Mouse (Mus musculus) right cerebral cortex, postnatal 4 days (tissue): ENCODE data around the gene Osbp.

Source experiments
- DNase-seq: peaks from one replicate; pipeline ENCODE4 v3.0.0-alpha.2; 2022

The Osbp gene

DNA sequence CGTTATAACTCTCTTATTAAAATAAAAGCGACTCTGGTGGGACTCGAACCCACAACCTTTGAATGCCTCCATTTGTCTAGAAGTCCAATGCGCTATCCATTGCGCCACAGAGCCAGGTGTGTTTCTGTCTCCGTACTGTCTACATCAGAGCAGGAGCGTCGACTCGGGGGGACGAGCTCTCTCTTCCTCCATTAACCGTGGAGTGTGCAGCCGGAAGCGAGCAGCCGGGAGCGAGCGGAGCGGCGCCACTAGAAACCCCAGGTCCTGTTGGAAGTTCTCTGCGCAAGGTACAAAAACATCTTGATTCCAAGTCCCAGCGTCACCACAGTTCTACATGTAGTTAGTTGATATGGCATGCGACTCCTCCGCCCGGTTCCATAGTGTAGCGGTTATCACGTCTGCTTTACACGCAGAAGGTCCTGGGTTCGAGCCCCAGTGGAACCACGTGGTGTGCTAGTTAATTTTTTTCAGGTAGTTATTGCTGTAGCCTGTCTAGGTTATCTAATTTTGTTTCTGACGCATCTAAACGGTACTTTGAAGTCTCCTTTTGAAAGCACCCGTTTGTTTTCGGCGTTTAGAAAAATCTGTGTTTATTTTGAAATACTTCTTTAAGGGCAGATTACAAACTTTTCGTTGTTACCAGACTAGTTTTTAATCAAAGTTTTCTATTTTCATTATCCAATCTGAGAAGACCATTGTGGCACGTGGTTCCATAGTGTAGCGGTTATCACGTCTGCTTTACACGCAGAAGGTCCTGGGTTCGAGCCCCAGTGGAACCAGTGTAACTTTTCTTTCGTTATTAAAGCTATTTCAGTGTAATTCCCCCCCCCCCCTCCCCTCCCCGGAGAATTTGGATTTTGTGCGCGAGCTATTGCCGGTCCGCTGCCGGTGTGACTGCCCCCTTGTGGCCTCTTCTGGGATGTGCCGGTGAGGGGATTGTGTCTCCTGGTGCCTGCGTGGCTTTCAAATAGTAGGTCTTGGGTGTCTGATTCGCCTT is 46.1 kb downstream of the Osbp start:
- peak; percentile 85 for DNase-seq

DNA sequence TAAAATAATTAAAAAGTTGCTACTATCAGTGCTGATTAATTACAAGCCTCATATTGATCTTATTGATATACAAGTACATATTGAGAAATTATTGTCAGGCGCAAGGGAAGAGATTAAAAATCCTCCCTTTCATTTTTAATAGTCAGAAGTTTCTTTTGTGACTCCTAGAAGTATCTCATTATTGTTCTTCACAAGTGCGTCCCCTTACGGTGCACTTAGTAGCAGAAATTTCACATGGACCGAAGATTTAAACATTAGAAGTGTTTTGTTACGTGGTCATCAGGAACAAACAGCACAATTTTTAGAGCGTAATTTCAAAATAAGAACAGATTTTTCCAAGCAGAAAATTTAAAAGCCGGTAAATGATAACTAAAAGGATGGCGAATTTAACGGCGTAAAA is 46.9 kb downstream of the Osbp start:
- no peak for DNase-seq

DNA sequence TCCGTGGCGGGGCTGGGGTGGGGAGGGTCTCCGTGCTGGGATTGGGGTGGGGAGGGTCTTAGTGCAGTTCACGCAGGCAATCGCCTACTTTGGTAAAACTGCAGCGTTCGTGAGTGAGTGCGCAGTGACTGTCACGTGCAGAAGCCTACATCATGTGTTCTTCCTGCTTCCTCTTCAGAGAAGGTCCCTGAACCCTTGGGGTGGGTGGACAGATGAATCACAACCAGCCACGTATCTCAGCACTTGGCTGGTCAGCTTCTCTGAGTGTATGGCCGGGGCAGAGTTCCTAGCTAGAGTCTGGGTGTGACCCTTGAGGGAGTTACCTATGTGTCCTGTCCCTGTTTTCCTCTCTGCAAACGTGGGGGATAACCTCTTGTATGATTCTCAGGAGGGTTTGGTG is 47.5 kb downstream of the Osbp start:
- DNase-seq = no peak

DNA sequence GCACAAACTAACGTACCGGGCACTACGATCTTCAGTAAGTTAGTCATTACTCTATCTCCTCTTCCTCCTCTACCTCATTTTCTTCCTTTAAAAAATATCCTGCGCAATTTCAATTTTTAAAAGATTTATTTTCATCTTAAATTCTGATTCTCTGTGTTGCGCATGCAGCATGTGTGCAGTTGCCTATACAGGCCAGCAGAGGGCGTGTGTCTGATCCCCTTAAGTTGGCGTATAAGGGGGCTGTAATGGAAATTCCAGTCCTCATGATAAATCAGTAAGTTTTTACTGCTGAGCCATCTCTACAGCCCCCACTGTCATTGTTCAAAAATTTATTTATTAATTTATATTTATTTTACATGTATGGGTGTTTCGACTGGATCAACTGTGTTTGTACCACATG is 50.0 kb downstream of the Osbp start:
- DNase-seq = no peak

DNA sequence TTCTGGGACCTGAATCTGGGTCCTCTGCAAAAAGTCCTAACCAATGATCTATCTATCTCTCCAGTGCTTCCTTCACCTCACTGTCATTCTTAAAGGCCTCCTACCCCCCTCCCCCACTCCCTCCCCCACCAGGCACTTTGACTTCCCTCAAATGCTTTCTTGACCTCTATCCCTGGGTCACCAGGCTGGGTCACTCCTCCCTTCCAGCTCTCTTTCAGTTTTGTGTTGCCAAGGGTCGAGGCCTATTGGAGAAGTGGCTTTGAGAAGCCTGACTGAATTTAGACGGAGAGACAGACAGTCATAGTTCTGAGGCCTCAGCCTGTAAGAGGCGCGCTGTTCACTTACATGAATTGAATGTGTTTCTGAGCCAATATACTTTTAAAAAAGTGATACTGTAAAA is 50.5 kb downstream of the Osbp start:
- no peak for DNase-seq

DNA sequence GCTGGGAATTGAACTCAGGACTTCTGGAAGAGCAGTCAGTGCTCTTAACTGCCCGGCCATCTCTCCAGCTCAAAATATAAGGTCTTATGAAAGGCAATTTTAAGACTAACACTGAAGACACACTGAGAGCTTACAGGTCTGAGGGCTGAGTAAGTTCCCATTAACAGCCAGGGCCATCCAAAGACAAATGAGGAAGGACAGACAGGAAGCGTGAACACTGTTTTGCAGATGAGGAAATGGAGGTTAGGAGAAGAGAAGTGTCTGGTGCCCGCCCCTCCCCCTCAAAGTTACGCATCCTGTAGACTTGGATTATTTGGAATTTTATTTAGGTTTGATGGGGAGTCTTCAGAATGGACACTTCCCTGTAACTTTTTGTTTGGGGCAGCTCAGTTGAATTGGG is 58.4 kb downstream of the Osbp start:
- no peak for DNase-seq

DNA sequence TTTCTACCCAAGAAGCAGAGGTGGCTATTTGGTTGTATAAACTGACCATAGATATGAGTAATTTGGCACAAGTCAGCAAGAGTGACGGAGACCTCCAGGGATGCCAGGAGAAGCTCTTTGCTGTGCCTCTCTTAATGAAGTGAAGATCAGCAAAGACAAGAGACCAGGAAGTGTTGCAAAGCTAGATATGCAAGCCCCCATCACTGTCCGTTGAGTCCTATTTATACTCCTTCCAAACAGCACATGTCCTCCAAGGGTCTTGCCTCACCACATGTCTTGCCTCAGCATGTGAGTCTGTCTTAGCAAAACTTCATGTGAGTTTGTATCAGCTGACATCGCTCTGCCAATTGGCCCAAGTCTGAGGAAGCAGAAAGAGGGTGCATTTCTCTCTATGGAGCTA is 59.6 kb downstream of the Osbp start:
- DNase-seq = no peak

DNA sequence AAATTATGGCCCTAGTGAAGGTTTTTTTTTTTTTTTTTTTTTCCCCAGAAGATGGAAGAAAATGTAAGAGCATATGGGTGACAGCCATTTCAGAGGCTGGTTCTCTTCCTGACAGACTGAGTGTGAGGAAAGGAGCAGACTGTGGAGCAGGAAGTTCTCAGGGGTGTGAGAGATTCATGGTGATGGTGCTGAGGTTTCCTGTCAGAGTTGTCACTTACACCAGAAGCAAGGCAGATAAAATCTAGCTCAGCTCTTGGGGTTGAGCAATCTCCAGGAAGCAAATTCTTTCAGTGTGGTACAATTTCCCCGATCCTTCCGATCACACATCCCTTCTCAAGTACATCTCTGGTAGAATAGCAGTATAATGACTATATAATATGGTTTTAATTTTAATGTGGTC is 60.9 kb downstream of the Osbp start:
- DNase-seq = no peak

DNA sequence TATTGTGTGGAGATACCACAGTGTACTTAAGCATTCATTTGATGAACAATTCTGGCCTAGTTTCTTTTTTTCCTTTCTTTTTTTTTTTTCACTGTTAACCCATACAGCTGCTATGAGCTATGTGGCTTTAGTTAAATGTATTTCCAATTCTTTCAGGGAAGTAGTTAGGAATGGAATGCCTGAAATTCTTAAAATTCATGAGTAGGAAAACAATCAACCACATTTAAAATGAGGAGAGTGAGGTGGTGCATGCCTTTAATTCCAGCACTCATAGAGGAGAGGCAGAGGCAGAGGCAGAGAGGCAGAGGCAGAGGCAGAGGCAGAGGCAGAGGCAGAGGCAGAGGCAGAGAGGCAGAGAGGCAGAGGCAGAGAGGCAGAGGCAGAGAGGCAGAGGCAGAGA is 72.0 kb downstream of the Osbp start:
- DNase-seq = no peak

DNA sequence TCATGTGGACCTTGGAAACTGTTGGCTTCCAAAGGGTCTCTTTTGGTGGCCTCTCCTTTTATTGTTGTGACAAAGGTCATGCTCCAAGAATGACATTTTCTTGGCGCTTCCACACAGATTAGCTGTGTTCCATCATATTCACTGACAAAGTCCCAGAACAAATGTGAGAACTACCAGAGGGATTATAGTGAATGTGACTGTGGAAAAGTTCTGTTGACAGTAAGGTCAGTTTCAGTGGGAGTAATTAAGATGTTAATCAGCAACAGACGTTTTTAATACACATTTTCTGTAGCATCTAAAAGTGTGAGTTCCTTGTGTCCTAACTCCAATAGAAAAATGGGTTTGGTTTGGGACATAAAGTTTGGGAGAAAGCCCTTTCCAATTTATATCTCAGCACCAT is 75.5 kb downstream of the Osbp start, which contains the start of gene Olfr1423:
Gene Olfr1423 (minus strand): TSS at position 101 of the 400 bp plus-strand sequence.
- DNase-seq = no peak

DNA sequence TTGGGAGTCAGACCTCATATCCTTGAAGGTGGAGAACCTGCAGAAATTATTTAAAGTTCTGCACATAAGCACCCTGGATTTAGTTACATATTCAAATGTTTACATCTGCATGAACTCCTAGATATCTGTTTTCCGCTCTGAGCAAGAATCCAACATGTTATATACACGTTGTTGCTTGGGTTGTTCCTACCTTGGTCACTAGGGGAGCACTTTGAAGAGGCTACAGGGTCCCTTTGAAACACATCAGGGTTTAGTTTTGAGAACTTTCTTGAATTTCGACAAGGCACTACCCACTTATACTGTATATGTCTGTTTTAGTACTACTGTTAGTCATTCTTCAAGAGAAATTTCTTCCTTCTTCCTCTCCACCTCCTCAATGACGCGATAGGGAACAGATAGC is 77.4 kb downstream of the Osbp start:
- DNase-seq = no peak
